Mouse (Mus musculus) limb, embryonic 13.5 days (tissue): ENCODE data around the gene Rbfox2. TPM values are rescaled to one million over a fixed set of nuclear protein-coding genes. Genes with fewer than 3 reads are reported as not detected.

Source experiments
- ATAC-seq: fragments of 200-750 bp; cut with Nextera tagmentation; 2 replicates; pipeline ENCODE4 v1.8.0; 2017; ENCODE audit warnings: low read depth, moderate number of reproducible peaks, moderate TSS enrichment; ENCODE audit not compliant: low FRiP score
- H3K27ac ChIP-seq: fragments of 300-500 bp; sonication (generic); 2 replicates; pipeline ENCODE4 v1.5.1; 2015; ENCODE audit warnings: inconsistent platforms, mild to moderate bottlenecking, moderate library complexity
- H3K27me3 ChIP-seq: fragments of 300-500 bp; sonication (generic); 2 replicates; pipeline ENCODE4 v1.6.1; 2015; ENCODE audit warnings: mild to moderate bottlenecking, inconsistent platforms
- H3K36me3 ChIP-seq: fragments of 300-500 bp; sonication (generic); 2 replicates; pipeline ENCODE4 v1.6.1; 2015; ENCODE audit warnings: inconsistent platforms, mild to moderate bottlenecking, moderate library complexity
- H3K4me1 ChIP-seq: fragments of 300-500 bp; sonication (generic); 2 replicates; pipeline ENCODE4 v1.6.1; 2015; ENCODE audit warnings: inconsistent platforms
- H3K4me2 ChIP-seq: fragments of 300-500 bp; sonication (generic); replicated peaks from 2 replicates; pipeline ENCODE4 v1.6.1; 2015; ENCODE audit warnings: inconsistent platforms, mild to moderate bottlenecking, moderate library complexity
- H3K4me3 ChIP-seq: fragments of 300-500 bp; sonication (generic); 2 replicates; pipeline ENCODE4 v1.5.1; 2015; ENCODE audit warnings: moderate library complexity, mild to moderate bottlenecking, inconsistent platforms
- H3K9ac ChIP-seq: fragments of 300-500 bp; sonication (generic); 2 replicates; pipeline ENCODE4 v1.6.1; 2015; ENCODE audit warnings: mild to moderate bottlenecking, inconsistent platforms
- H3K9me3 ChIP-seq: fragments of 300-500 bp; sonication (generic); 2 replicates; pipeline ENCODE4 v1.6.1; 2016; ENCODE audit warnings: inconsistent platforms
- WGBS: fragments of 180-500 bp; shearing (Covaris S2); methylation state at CpG from one replicate; pipeline ENCODE4 v1.1.7; 2015; 5-methylcytosine and 5-hydroxymethylcytosine counted together
- polyA plus RNA-seq: library from polyadenylated mRNA; unstranded; fragments of >200 nt; fragmentation: Nextera tagmentation; extraction: Ambion mirVana; gene quantifications from 2 replicates; pipeline ENCODE4 v1.2.1, GENCODE M21; 2015

Gene Rbfox2
- polyA plus RNA-seq, 1 experiment from 2014 or later = 83.1 TPM

DNA sequence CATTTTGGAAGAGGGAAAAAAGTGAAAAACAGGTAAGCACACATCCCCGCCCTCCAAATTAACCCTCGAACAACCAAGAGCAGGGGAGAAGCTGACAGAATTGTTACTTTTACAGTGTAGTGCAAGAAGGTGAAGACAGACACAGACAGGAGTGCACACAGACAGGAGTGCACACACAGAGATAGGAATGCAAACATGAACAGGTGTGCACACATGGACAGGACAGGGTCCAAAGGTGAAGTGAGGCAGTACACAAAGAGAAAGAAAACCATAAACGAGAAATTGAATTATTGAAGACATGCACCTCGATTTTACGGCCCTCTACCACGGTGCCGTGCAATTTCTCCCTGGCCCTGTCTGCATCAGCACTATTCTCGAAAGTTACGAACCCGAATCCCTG, 201.5 kb downstream of the Rbfox2 start:
- no peaks in the 10 kb centered on the region for H3K4me1 ChIP-seq
- H3K4me3 ChIP-seq = no peak overlapping the region
- 72% methylated on average over 10 of the region's 10 CpGs for WGBS
- no peak overlapping the region for H3K4me2 ChIP-seq
- H3K36me3 ChIP-seq = peaks cover 44% of the 10 kb centered on the region
- no peak overlapping the region for H3K9ac ChIP-seq
- H3K9me3 ChIP-seq = no peaks in the 10 kb centered on the region
- H3K27ac ChIP-seq = no peak overlapping the region
- no peaks in the 10 kb centered on the region for H3K27me3 ChIP-seq
- no peak for ATAC-seq

DNA sequence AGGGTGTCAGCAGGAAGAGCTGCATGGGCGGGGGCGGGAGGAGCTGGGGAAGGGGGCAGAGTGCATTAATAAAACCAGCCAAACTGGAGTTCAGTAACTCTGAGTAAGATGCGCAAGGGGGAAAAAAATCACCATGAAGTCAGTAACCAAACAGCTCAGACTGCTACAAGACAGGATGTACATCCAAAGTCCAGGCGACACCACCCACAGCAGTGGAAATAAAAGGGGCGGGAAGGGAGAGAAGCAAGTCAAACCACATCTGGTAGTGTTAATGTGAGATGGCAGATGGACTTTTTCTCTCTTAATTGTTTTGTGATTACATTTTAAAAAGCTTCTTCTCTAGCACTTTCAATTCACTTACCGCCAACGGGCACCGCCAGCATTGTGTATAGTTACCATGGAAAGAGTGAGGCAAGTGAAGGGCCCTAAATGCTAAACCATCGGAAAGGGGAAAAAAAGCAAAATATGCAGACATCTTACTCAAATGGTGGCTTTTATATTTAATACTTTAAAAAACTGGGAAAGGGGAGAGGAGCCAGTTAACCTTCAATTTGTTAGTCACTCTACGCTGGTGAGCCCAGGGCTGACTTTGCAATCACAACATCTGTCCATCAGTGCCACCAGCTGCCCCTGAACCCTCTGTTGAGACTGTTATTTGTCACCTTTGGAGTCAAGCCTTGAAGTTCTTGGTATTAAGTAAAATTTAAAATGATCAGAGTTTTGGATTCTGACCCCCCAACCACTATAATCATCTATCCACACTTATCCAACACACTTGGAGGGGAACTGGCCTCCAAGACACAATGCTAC, 202.2 kb downstream of the Rbfox2 start:
- Histone ChIP-seq H3K27ac (peak overlapping the region; percentile 48; the same call in 1 of the 2 replicates), H3K36me3 (peaks cover 45% of the 10 kb centered on the region), H3K4me2 (no peak overlapping the region), H3K9me3 (no peaks in the 10 kb centered on the region), H3K4me1 (no peaks in the 10 kb centered on the region), H3K27me3 (no peaks in the 10 kb centered on the region), H3K9ac (no peak overlapping the region), H3K4me3 (no peak overlapping the region)
- WGBS = 77% methylated on average over 10 of the region's 10 CpGs
- no peak for ATAC-seq

DNA sequence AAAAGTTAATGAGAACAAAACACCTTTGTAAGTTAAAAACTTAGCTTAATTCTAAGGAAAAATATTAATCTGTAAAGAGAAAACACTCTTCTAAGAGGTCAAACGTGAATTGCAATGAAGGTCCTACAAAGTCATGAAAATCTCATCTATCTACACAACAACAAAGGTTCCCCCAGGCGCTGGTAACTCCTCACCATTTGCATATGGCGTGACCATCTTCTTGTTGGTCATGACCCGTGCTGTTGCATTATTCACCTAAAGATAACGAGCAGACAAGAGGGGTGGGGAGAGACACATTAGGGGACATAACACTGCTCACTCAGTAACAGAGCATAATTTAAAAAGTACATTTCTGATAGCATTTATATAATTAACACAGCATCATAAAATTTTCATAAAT, 204.1 kb downstream of the Rbfox2 start:
- no peaks in the 10 kb centered on the region for H3K4me1 ChIP-seq
- H3K9ac ChIP-seq = no peak overlapping the region
- no peak overlapping the region for H3K4me2 ChIP-seq
- no peak overlapping the region for H3K4me3 ChIP-seq
- no peaks in the 10 kb centered on the region for H3K27me3 ChIP-seq
- 90% methylated on average over 5 of the region's 5 CpGs for WGBS
- no peaks in the 10 kb centered on the region for H3K9me3 ChIP-seq
- no peak overlapping the region for H3K27ac ChIP-seq
- H3K36me3 ChIP-seq = peaks cover 54% of the 10 kb centered on the region
- ATAC-seq = no peak

DNA sequence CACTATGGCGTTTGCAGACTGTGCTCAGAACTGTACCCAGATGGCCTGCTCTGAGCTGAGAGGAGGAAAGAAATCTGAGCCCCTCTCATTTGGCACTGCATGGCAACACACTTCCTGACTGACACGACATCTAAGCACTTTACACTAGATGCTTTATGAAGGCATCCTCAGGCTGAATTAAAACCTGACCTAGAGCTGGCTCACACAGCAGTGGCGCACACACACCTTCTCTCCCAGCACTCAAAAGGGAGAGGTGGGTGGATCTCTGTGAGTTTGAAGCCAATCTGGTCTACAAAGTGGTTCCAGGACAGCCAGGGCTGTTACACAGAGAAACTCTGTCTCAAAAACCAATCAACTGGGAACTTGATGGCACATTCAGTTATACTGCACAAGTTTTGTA, 207.0 kb downstream of the Rbfox2 start:
- H3K36me3 ChIP-seq = peaks cover 59% of the 10 kb centered on the region
- no peaks in the 10 kb centered on the region for H3K4me1 ChIP-seq
- H3K4me3 ChIP-seq = no peak overlapping the region
- WGBS = 37% methylated on average over 3 of the region's 3 CpGs
- no peak overlapping the region for H3K27ac ChIP-seq
- no peak overlapping the region for H3K4me2 ChIP-seq
- ATAC-seq = no peak
- no peaks in the 10 kb centered on the region for H3K27me3 ChIP-seq
- H3K9ac ChIP-seq = no peak overlapping the region
- no peaks in the 10 kb centered on the region for H3K9me3 ChIP-seq

DNA sequence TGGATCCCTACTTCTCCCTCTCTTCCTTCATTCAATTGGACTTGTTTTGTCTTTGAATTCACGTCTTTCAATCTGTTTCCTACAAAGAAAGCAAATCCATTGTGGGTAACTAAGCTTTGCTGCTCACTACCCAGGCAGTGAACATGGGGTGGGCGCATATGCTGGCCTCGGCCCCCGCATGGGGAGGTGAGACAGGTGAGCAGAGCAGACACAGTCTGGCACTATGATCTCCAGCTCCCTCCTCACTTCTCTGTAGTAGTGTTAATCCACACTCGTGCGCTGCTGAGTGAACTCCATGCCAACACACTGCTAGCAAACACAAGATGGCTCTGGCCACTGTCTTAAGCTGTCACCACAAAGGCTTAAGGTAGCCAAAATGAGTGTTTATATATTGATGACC, 209.4 kb downstream of the Rbfox2 start:
- Histone ChIP-seq H3K4me3 (no peak overlapping the region), H3K4me1 (no peaks in the 10 kb centered on the region; the same call in 1 of the 2 replicates), H3K9me3 (no peaks in the 10 kb centered on the region), H3K36me3 (peaks cover 75% of the 10 kb centered on the region), H3K9ac (no peak overlapping the region), H3K27ac (no peak overlapping the region), H3K27me3 (no peaks in the 10 kb centered on the region), H3K4me2 (no peak overlapping the region)
- no peak for ATAC-seq
- WGBS = 90% methylated on average over 6 of the region's 6 CpGs

DNA sequence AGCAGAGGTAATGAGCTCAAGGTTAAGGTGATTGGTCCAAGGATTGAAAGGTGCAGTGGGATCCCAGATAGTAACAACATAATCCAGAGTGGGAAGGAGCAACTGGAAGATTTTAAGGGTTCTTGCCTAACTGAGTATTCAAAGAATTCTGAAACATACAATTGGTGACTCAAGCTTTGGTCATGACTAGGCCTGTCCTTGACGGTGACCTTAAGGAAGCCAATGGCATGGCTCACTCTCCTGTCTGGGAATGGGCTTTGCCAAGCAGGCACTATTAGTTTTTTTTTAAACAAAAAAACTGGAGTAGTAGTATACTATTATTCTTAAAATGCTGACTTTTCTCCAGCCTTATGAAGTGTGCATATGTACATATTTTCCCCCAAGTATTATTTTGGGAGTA, 211.6 kb downstream of the Rbfox2 start:
- 93% methylated on average over 1 of the region's 1 CpGs for WGBS
- H3K4me3 ChIP-seq = no peak overlapping the region
- ATAC-seq = no peak
- no peaks in the 10 kb centered on the region for H3K27me3 ChIP-seq
- H3K4me2 ChIP-seq = no peak overlapping the region
- no peaks in the 10 kb centered on the region for H3K9me3 ChIP-seq
- H3K9ac ChIP-seq = no peak overlapping the region
- H3K27ac ChIP-seq = no peak overlapping the region
- H3K4me1 ChIP-seq = peaks cover 3% of the 10 kb centered on the region; the same call in 1 of the 2 replicates
- H3K36me3 ChIP-seq = peaks cover 74% of the 10 kb centered on the region

DNA sequence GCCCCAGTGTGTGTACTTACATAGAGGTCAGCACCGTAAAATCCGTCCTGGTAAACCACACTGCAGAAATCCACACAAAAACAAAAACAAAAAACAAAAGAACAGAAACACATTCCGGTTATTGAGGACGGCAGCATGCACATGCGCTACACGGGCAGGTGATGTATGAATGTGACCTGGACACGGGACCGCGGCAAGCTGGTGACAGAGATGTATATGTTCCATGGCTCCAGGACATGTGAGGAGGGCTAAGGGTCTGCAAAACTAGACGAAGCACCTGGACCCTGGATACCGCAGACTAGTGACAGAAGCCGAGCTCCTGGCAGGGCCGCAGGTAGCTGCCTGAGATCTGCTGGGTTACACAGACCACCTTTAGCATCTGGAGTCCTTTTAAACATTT, 212.4 kb downstream of the Rbfox2 start:
- no peak overlapping the region for H3K9ac ChIP-seq
- ATAC-seq = no peak
- H3K27ac ChIP-seq = no peak overlapping the region
- no peak overlapping the region for H3K4me3 ChIP-seq
- H3K4me1 ChIP-seq = peaks cover 3% of the 10 kb centered on the region; the same call in 1 of the 2 replicates
- 94% methylated on average over 13 of the region's 13 CpGs for WGBS
- no peaks in the 10 kb centered on the region for H3K9me3 ChIP-seq
- H3K36me3 ChIP-seq = peaks cover 74% of the 10 kb centered on the region
- H3K27me3 ChIP-seq = no peaks in the 10 kb centered on the region
- no peak overlapping the region for H3K4me2 ChIP-seq

DNA sequence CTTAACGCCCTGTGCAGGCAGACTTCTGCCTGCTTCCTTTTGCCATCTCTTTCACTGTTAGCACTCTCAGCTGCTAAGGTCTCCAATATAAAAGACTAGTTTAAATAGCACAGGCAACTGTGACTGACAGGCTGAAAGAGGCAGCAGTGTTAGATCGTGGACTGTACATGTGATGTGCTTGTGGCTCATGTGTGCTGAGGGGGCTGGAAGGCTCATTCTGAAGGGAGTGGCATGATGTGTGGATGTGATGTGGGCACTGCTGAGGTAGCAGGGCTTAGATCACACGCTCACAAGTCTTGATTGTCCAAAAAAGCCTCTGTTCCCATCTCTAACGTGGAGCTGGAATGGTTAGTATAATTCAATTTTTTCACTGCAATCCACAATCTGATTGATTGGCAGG, 215.4 kb downstream of the Rbfox2 start:
- H3K9ac ChIP-seq = no peak overlapping the region
- no peaks in the 10 kb centered on the region for H3K27me3 ChIP-seq
- H3K9me3 ChIP-seq = no peaks in the 10 kb centered on the region
- WGBS = 89% methylated on average over 4 of the region's 4 CpGs
- ATAC-seq = no peak
- peaks cover 3% of the 10 kb centered on the region; the same call in 1 of the 2 replicates for H3K4me1 ChIP-seq
- no peak overlapping the region for H3K27ac ChIP-seq
- peaks cover 74% of the 10 kb centered on the region for H3K36me3 ChIP-seq
- no peak overlapping the region for H3K4me3 ChIP-seq
- no peak overlapping the region for H3K4me2 ChIP-seq

DNA sequence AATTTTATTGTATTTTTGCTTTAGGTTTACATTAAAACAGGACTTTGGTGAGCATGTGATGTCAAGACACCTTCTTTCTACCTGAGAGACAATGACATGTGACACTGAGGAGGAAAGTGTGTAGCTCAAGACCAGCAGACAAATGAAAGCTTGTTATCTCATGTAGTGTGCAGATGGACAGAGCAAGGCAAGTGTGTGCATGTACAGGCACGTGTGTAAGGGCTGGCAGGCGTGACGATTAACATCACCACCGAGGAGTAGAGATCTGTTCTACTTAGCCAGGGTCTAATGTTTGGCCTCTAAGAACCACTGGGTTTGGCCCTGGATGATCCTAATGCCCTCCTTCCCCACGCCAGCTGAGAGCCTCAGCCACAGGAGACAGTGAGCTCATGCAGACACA, 216.3 kb downstream of the Rbfox2 start:
- Histone ChIP-seq H3K4me1 (peaks cover 3% of the 10 kb centered on the region; the same call in 1 of the 2 replicates), H3K4me2 (no peak overlapping the region), H3K27ac (no peak overlapping the region), H3K4me3 (no peak overlapping the region), H3K27me3 (no peaks in the 10 kb centered on the region), H3K9me3 (no peaks in the 10 kb centered on the region), H3K9ac (no peak overlapping the region), H3K36me3 (peaks cover 74% of the 10 kb centered on the region)
- 80% methylated on average over 5 of the region's 5 CpGs for WGBS
- no peak for ATAC-seq

DNA sequence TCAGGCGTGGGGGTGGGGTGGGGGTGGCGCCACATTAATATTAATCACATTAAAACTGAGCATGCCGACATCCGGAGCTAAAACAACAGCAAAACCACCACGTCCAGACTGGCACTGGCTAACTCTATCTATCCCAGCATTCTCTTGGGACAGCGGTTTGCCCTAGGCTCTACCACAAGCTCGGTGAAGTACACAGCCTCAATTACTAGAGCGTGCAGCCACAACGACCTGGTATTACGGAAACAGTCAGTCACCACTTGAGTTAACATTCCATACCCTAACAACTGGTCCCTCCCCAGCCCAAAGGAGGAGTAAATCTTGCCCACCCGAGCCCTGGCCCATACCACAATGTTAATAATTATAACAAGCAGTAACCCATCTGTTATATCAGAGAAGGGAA, 217.6 kb downstream of the Rbfox2 start:
- Histone ChIP-seq H3K36me3 (peaks cover 77% of the 10 kb centered on the region), H3K9me3 (no peaks in the 10 kb centered on the region), H3K4me3 (no peak overlapping the region), H3K4me2 (no peak overlapping the region), H3K4me1 (peaks cover 3% of the 10 kb centered on the region; the same call in 1 of the 2 replicates), H3K27ac (no peak overlapping the region), H3K9ac (no peak overlapping the region), H3K27me3 (no peaks in the 10 kb centered on the region)
- no peak for ATAC-seq
- WGBS = 64% methylated on average over 11 of the region's 11 CpGs

DNA sequence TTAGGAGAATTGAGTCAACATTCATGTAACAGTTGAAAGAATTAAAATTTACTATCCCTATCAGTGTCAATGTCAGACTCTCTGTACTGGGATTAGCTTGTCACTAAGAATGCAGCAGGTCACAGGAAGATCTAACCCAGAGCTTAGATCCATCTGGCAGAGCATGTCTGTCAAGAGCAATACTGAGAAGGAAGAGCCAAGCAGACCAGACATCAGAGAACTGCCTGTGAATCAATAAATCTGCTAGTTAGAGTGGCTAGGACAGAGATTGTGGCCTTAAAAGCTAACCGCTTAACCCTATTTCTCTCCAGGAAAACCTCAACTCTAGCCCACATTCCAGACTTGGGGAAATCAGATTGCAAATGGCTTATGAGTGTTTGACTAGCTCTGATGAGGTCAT, 220.3 kb downstream of the Rbfox2 start:
- Histone ChIP-seq H3K4me3 (no peak overlapping the region), H3K9me3 (no peaks in the 10 kb centered on the region), H3K4me1 (peaks cover under 1% of the 10 kb centered on the region; the same call in 1 of the 2 replicates), H3K4me2 (no peak overlapping the region), H3K36me3 (peaks cover 81% of the 10 kb centered on the region), H3K27ac (no peak overlapping the region), H3K27me3 (no peaks in the 10 kb centered on the region), H3K9ac (no peak overlapping the region)
- no peak for ATAC-seq
- WGBS = 94% methylated on average over 1 of the region's 1 CpGs

DNA sequence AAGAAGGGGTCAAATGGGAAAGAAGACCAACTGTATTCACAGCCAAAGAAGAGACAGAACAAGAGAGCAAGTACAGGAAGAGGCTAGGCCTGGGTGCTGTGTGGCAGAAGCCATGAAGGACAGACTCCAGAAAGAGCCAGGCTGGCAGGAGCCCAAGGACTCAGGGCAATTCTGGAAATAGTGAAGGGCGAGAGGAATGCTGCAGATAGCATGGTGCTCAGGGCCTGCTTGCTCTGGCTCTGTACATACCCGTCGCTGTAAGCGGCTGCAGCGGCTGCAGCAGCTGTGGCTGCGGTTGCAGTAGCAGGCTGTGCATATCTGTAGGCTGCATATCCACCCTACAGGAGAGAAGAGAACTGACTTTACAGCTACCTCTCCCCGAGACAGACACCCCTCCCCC, 221.0 kb downstream of the Rbfox2 start:
- Histone ChIP-seq H3K4me2 (no peak overlapping the region), H3K9me3 (no peaks in the 10 kb centered on the region), H3K27me3 (no peaks in the 10 kb centered on the region), H3K4me1 (peaks cover 5% of the 10 kb centered on the region; the same call in 1 of the 2 replicates), H3K9ac (no peak overlapping the region), H3K4me3 (no peak overlapping the region), H3K27ac (no peak overlapping the region), H3K36me3 (peaks cover 84% of the 10 kb centered on the region)
- 91% methylated on average over 7 of the region's 7 CpGs for WGBS
- no peak for ATAC-seq

DNA sequence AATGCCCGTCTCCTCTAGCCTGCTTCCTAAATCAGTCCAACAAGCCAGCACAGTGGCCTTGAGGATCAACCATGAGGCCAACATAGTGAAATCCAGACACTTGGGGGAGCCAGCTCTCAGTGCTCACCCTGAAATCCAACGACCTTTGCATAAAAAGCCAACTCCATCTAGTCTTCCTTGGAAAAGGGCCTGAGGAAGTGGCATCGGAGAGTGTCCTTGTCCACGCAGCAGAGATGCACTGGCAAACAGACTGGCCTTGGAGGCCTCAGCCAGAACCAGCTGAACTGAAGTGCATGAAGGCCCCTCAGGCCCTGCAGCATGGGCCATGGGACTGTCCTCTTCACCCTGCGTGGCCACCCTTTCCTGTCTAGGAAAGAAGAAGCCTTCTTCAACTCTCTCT, 225.3 kb downstream of the Rbfox2 start:
- no peak for ATAC-seq
- Histone ChIP-seq H3K4me2 (no peak overlapping the region), H3K4me3 (no peak overlapping the region), H3K9ac (no peak overlapping the region), H3K36me3 (peaks cover 93% of the 10 kb centered on the region), H3K9me3 (no peaks in the 10 kb centered on the region), H3K27ac (peak overlapping the region; percentile 22; the same call in 1 of the 2 replicates), H3K27me3 (no peaks in the 10 kb centered on the region), H3K4me1 (peaks cover 5% of the 10 kb centered on the region; the same call in 1 of the 2 replicates)
- 76% methylated on average over 5 of the region's 5 CpGs for WGBS
